Mouse (Mus musculus) embryonic fibroblast, embryonic 13.5 days (primary cell): Measurements from ENCODE around the gene Nipsnap3b. TPM values are rescaled to one million over a fixed set of nuclear protein-coding genes. Genes with fewer than 3 reads are reported as not detected.

ENCODE experiments used
- H3K27ac ChIP-seq: 2 replicates; pipeline ENCODE4 v1.5.1; 2012; ENCODE audit warnings: low read length, control low read depth, inconsistent platforms; ENCODE audit not compliant: insufficient read depth
- H3K4me1 ChIP-seq: 2 replicates; pipeline ENCODE4 v1.6.1; 2011; ENCODE audit warnings: low read length; ENCODE audit not compliant: control insufficient read depth, insufficient read depth
- H3K4me3 ChIP-seq: 2 replicates; pipeline ENCODE4 v1.5.1; 2011; ENCODE audit warnings: mild to moderate bottlenecking, control low read depth, low read length; ENCODE audit not compliant: insufficient read depth
- CTCF ChIP-seq: IDR thresholded peaks from 2 replicates; pipeline ENCODE4 v1.5.1; 2011; ENCODE audit warnings: mild to moderate bottlenecking, control low read depth, low read length, moderate library complexity, borderline replicate concordance; ENCODE audit not compliant: insufficient read depth
- POLR2A ChIP-seq: IDR thresholded peaks from 2 replicates; pipeline ENCODE4 v1.6.1; 2011; ENCODE audit warnings: low read depth, mild to moderate bottlenecking, control low read depth, low read length, moderate library complexity
- polyA plus RNA-seq: library from polyadenylated mRNA; stranded (reverse); fragments of >200 nt; gene quantifications from 2 replicates; pipeline ENCODE4 v1.2.4, GENCODE M21; 2011; ENCODE audit warnings: low read depth; ENCODE audit not compliant: missing spikeins, insufficient read length

Nipsnap3b gene
- polyA plus RNA-seq, 1 experiment, result 48.2 TPM

DNA sequence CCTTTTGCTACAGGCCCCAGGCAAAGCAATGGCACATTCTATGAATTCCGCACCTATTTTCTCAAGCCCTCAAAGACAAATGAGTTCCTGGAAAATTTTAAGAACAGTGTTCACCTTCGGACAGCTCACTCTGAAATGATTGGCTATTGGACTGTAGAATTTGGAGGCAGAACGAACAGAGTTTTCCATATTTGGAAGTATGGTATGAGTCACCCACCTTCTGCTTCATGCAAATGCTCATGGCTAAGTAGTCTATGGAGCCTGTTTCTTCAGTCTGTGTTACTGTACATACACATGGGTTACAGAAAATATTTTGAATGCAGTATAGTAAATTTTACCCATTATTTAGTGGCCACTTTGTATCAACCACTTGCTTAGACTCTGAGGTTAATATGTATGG, 3.3 kb downstream of the Nipsnap3b start:
- Histone ChIP-seq H3K27ac (no peak overlapping the region), H3K4me3 (no peak overlapping the region), H3K4me1 (no peaks in the 10 kb centered on the region)
- TF ChIP-seq POLR2A (no peak), CTCF (no peak)

DNA sequence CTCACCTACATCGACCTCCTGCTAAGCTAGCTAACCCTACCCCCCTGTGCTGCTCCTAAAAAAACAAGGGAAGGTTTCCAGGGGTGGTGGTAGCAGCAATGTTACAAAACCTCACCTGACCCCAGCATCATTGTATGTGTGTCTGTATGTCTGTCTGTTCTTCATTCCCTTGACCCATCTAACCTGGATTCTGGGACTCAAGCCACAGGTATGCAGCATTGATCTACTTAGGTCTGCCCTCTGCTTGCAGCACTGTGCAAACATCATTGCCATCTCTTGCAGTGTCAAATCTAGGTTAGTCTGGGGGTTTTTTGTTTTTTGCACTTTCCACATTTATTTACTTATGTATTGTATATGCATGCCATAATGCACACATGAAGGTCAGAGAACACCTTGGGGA, 6.7 kb downstream of the Nipsnap3b start:
- Histone ChIP-seq H3K27ac (no peak overlapping the region), H3K4me1 (no peaks in the 10 kb centered on the region), H3K4me3 (no peak overlapping the region)
- TF ChIP-seq POLR2A (no peak), CTCF (no peak)

DNA sequence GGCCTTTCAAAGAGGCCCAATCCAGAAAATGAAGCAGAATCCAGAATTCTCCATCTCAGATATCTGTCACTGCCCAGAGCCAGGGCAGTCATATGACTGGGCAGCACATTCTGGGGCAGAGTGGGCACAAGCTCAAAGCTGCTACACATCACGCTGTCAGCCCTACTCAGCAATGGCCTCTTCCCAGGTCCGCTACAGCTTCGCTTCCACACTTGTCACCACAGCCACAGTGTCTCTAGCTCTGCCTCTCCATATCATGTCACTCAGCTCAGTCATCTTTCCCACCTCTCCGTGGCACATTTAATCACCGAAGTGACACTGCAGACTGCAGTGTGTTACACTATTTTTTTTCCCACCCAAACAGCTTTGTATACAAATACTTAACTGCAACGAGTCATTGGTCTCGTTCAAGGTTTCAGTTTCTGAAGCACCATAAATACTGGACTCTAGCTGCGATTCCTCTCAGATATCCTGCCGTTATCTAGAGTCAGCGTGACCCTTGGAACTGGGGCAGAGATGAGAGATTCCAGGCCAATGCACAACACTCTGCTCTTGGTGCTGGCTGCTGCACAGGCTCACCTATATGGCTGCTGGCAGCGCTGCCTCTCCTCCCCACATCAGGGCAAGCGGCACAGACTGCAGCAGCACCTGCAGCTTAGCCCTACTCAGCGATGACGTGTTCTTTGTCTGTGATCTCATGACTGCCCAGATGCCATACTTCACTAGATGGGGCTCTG, 11.7 kb downstream of the Nipsnap3b start:
- TF ChIP-seq CTCF (no peak), POLR2A (no peak)

DNA sequence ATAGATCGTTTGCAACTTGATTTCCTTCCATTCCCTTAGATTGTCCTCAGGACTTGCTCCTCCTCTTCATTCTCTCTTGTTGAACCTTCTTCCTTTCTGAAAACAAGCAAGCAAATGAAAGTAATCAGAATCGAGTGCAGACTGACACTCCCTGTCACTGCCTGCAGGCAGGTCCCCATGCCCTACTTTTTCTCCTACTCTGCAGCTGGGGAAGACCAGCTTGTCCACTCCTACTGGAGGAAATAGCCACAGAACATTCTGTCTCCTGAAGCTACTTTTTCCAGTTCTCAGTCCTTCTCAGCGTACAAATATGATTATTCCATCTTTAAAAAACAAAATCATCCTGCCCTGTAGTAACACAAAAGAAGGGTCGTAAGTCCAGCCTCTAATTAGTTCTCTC, 12.7 kb downstream of the Nipsnap3b start:
- H3K4me3 ChIP-seq, result no peak overlapping the region
- H3K27ac ChIP-seq, result no peak overlapping the region
- TF ChIP-seq CTCF, result no peak
- no peaks in the 10 kb centered on the region for H3K4me1 ChIP-seq

More for the DNA sequence above, 11.7 kb downstream of the Nipsnap3b start:
- no peaks in the 10 kb centered on the region for H3K4me1 ChIP-seq
- no peak overlapping the region for H3K27ac ChIP-seq
- H3K4me3 ChIP-seq, result no peak overlapping the region

DNA sequence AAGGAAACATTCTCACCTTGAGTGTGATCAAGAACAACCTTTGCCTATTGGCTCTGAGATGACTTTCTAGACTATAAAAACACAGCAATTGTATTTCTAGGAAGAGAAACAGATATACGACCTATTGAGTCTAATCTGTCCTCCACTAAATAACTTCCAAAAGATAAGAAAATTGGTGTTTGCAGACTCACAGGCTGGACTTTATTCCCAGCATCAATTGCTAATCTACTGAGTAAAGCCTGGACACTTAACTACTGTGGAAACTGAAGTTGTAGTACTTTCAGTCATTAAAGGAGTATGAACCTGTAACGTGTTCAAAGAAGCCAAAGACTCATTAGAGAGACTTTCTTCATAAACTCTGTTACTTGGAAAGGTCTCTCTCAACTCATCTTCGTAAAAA, 16.1 kb downstream of the Nipsnap3b start:
- no peak overlapping the region for H3K27ac ChIP-seq
- TF ChIP-seq POLR2A (no peak), CTCF (no peak)

DNA sequence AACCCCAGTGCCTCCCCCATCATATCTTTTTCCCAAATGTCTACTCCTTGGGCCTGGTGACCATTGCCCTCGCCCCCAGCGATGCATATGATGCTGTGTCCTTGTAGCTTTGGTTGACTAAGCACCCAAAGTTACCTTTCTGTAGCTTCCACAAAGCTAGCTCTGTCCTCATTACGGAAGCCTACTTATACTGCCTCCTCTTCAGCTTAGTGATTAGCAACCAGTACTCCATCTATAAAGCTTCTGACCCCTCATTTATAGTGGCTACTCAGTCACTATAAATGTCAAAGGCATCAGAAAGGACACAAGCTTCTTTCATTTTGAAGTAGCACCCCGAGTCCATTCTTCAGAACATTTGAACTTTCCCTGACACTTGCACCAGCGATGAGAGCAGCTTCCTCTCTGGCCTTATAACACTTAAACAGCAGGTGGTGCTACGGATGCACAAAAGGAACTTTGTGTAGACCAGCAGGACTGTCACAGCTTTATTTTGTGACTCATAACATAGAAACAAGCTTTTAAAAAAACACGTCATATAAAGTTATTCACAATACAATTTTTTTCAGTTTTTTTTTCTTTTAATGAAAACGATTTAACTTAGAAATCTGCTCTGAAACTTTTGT, 18.8 kb downstream of the Nipsnap3b start:
- Histone ChIP-seq H3K27ac (no peak overlapping the region), H3K4me1 (no peaks in the 10 kb centered on the region), H3K4me3 (no peak overlapping the region)
- TF ChIP-seq CTCF, result no peak
- no peak for TF ChIP-seq POLR2A

More for the DNA sequence above, 16.1 kb downstream of the Nipsnap3b start:
- no peaks in the 10 kb centered on the region for H3K4me1 ChIP-seq
- no peak overlapping the region for H3K4me3 ChIP-seq

DNA sequence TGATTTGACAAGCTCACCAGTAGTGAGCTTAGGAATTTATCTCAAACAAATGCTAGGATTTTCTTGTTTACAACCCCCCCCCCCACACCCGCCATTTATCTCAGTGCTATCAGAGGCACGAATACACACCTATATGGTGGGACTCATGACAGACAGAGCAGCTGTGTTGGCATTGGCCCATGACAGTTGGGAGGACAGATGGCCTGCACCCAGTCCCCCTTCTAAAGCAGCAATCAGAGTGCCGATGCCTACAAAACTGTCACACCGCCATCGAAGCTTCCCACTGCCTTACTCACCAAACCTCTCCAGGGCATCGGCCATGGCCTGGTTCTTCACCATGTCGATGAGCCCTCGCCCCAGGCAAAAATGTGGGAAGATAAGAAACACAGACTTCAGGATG, 32.1 kb downstream of the Nipsnap3b start:
- Histone ChIP-seq H3K4me1 (no peaks in the 10 kb centered on the region), H3K4me3 (no peak overlapping the region), H3K27ac (no peak overlapping the region)
- TF ChIP-seq CTCF (no peak), POLR2A (no peak)

DNA sequence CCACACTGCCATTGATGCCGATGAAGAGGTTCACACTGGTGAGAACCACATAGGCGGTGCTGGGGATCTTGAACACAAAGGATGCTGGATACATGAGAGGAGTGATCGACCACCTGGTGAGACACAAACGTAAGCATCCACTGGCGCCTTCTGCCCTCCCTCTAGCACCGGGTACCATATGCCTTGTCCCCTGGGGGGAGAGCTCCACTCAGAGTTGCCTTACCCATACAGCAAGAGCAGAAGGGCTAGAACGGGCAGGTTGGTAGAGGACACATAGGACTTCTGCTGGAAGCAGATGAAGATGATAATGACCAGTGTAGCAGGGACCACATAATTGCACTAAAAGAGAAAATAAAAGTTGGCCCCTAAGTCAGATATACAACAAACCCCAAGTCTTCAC, 34.1 kb downstream of the Nipsnap3b start:
- H3K4me1 ChIP-seq, result no peaks in the 10 kb centered on the region
- TF ChIP-seq POLR2A (no peak), CTCF (no peak)

DNA sequence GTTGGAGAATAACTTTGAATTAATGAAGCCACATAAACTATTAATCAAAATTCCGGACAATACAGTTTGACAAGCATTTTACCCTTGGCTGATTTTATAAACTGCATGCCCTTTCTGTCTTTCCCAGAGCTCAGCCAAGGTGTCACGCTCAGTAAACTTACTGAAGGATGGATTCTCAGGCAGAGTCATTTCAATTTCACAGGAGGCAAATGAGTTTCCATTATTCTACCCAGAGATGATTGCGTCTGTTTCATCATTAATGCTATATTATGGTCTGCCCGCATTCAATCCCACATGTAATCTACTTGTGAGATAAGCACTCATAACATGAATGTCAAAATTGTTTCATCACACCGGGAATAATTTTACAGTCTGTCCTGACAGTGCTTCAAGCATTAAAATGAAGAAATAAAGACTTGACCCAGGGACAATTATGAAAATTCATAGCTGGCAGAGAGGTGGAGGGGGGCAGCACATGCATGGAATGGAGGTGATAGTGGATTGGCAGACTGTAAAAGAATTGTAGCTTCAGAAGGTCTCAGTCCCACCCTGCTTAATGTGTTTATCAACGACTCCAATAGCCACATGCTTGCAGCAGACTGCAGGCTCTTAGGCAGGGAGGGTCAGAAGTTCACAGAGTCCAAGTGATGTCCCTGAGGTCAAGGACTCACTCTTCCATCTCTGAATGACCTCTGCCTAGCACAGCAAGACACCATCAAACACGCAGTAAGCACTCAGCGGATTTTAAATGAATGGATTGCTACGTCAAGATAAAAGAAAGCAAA, 34.8 kb downstream of the Nipsnap3b start:
- no peak for TF ChIP-seq CTCF
- no peak for TF ChIP-seq POLR2A
- Histone ChIP-seq H3K4me3 (no peak overlapping the region), H3K4me1 (no peaks in the 10 kb centered on the region), H3K27ac (no peak overlapping the region)

More for the DNA sequence above, 34.1 kb downstream of the Nipsnap3b start:
- no peak overlapping the region for H3K27ac ChIP-seq
- H3K4me3 ChIP-seq, result no peak overlapping the region
